Mouse (Mus musculus): ENCODE results near the gene Epha6. TPM values are rescaled to one million over a fixed set of nuclear protein-coding genes. Genes with fewer than 3 reads are reported as not detected.

The Epha6 gene
- polyA plus RNA-seq, 1 experiment from 2014 or later: not detected

DNA sequence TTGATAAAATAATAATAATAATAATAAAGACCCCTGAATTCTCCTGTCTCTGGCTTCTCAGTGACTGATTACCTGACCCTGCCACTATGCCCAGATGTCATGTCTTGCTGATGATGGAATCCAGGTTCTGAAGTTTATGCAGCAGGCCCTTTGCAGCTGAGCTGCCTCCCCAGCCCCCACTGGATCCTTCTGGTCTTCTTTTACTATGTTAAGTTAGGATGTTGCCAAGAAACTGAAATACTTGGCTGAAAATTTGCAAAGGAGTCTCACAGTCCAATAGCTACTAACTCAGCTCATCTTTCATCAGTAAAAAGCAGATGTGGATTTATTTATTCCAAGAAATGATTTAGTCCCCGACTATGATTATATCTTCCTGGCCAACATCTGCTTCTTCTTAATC, 861.7 kb downstream of the Epha6 start:
- Histone ChIP-seq H3K27me3 (ENCODE audit: insufficient read depth, low read length) (no peaks in the 10 kb centered on the region), H3K36me3 (replicated peaks; ENCODE audit: insufficient read depth, low read length) (no peaks in the 10 kb centered on the region), H3K4me1 (ENCODE audit: insufficient read depth) (no peaks in the 10 kb centered on the region), H3K9ac (replicated peaks) (no peak overlapping the region), H3K4me3 (ENCODE audit: low read depth, low read length) (no peak overlapping the region), H3K27ac (ENCODE audit: low read depth) (no peak overlapping the region), H3K4me2 (ENCODE audit: low read depth, low read length) (no peak overlapping the region), H3K9me3 (ENCODE audit: low read length) (no peaks in the 10 kb centered on the region)
- ATAC-seq (no peak), DNase-seq (no peak)
- 59% methylated on average over 1 of the region's 1 CpGs for WGBS (ENCODE audit: insufficient replicate concordance)
- no peak for TF ChIP-seq EP300 (IDR thresholded peaks at IDR 0.05; ENCODE audit: low read depth)
- no peak for TF ChIP-seq CTCF (IDR thresholded peaks at IDR 0.05; ENCODE audit: low read depth)

DNA sequence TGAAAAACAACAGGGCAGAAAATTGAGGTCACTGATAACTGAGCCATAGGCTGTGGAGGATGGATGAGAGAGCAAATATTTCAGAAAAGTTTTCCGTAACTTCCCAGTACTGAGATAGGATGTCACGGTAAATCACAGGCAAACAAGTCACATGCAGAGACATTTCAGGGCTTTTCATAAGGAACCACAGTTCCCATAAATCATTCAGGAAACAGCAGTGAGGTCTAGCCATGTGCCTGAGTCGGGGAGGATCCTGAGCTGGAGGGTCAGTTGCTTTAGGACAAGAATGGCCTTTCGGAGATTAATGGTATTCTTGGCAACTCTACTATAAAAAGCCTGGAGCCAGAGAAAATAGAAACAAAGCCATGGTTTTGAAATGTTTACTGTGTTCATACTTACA, 889.8 kb downstream of the Epha6 start:
- no peak for DNase-seq
- H3K9me3 ChIP-seq (ENCODE audit: low read length): no peaks in the 10 kb centered on the region
- no peak overlapping the region for H3K27ac ChIP-seq (ENCODE audit: low read depth)
- H3K4me3 ChIP-seq (ENCODE audit: low read depth, low read length): no peak overlapping the region
- no peaks in the 10 kb centered on the region for H3K36me3 ChIP-seq (replicated peaks; ENCODE audit: insufficient read depth, low read length)
- H3K27me3 ChIP-seq (ENCODE audit: insufficient read depth, low read length): no peaks in the 10 kb centered on the region
- no peak overlapping the region for H3K4me2 ChIP-seq (ENCODE audit: low read depth, low read length)
- 76% methylated on average over 4 of the region's 4 CpGs for WGBS (ENCODE audit: insufficient replicate concordance)
- TF ChIP-seq CTCF (IDR thresholded peaks at IDR 0.05; ENCODE audit: low read depth): no peak
- TF ChIP-seq EP300 (IDR thresholded peaks at IDR 0.05; ENCODE audit: low read depth): no peak
- no peak for ATAC-seq
- H3K9ac ChIP-seq (replicated peaks): no peak overlapping the region
- no peaks in the 10 kb centered on the region for H3K4me1 ChIP-seq (ENCODE audit: insufficient read depth)

DNA sequence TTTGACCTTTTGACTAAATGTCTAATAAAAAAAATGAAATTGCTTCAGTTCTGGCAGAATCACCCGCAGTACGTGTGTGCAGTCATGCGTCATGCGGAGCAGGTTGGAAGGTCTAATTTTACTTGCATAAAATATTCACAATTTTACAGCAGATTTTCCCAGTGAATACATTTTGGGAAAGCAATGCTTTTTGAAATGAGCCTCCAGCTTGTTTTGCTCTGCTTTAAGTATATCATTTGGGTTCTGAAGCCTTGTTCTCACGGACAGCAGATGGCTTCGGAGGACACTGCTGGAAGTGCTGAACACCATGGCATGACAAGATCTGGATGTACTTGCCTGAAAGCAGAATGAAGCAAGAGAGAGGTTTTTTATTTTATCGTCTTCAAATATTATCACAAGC, 912.1 kb downstream of the Epha6 start:
- Histone ChIP-seq H3K36me3 (replicated peaks; ENCODE audit: insufficient read depth, low read length) (no peaks in the 10 kb centered on the region), H3K4me3 (ENCODE audit: low read depth, low read length) (no peak overlapping the region), H3K4me1 (ENCODE audit: insufficient read depth) (no peaks in the 10 kb centered on the region), H3K27me3 (ENCODE audit: insufficient read depth, low read length) (no peaks in the 10 kb centered on the region), H3K9me3 (ENCODE audit: low read length) (no peaks in the 10 kb centered on the region), H3K27ac (ENCODE audit: low read depth) (no peak overlapping the region), H3K9ac (replicated peaks) (no peak overlapping the region), H3K4me2 (ENCODE audit: low read depth, low read length) (no peak overlapping the region)
- no peak for TF ChIP-seq EP300 (IDR thresholded peaks at IDR 0.05; ENCODE audit: low read depth)
- no peak for TF ChIP-seq CTCF (IDR thresholded peaks at IDR 0.05; ENCODE audit: low read depth)
- no peak for DNase-seq
- no peak for ATAC-seq
- 85% methylated on average over 7 of the region's 7 CpGs for WGBS (ENCODE audit: insufficient replicate concordance)

DNA sequence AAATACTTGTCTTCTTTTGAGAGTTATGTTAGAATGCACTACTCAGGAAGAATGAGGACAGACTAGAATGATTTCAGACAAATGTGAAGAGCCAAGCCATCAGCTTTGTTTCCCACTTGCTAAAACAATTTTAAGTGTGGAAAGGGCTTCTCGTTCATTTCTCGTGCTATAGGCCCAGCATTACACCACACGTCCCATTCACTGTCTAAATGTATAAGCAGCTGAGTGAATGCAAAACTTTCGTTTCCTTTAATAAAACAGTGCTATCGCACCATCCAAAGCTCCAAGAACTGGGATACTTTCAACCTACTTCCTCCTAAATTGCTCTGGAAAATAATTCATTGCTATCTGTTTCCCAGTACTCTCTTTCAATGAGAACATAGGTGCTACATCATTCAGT, 916.2 kb downstream of the Epha6 start:
- H3K36me3 ChIP-seq (replicated peaks; ENCODE audit: insufficient read depth, low read length): no peaks in the 10 kb centered on the region
- no peak for TF ChIP-seq CTCF (IDR thresholded peaks at IDR 0.05; ENCODE audit: low read depth)
- no peak for ATAC-seq
- no peak overlapping the region for H3K4me3 ChIP-seq (ENCODE audit: low read depth, low read length)
- no peaks in the 10 kb centered on the region for H3K9me3 ChIP-seq (ENCODE audit: low read length)
- no peak overlapping the region for H3K4me2 ChIP-seq (ENCODE audit: low read depth, low read length)
- H3K9ac ChIP-seq (replicated peaks): no peak overlapping the region
- no peak for DNase-seq
- WGBS (ENCODE audit: insufficient replicate concordance): 76% methylated on average over 5 of the region's 5 CpGs
- no peaks in the 10 kb centered on the region for H3K4me1 ChIP-seq (ENCODE audit: insufficient read depth)
- no peaks in the 10 kb centered on the region for H3K27me3 ChIP-seq (ENCODE audit: insufficient read depth, low read length)
- no peak overlapping the region for H3K27ac ChIP-seq (ENCODE audit: low read depth)

DNA sequence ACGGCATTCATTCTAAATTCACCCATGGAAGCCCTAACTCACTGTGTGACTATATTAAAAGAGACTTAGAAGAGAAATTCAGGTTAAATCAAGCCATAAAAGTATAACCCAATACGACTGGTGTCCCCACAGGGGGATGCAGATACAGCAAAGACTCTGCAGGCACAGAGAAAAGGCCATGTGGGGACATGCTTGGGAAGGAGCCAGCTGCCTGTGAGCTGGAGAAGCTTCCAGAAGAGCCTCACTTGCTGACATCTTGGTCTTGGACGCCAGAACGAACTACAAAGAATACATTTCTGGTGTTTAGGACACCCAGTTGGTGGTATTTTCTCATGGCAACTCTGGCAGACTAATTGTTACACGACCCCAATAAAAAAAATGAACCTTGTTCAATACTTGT, 920.2 kb downstream of the Epha6 start:
- TF ChIP-seq EP300 (IDR thresholded peaks at IDR 0.05; ENCODE audit: low read depth) (no peak), CTCF (IDR thresholded peaks at IDR 0.05; ENCODE audit: low read depth) (no peak)
- no peak for DNase-seq
- Histone ChIP-seq H3K4me1 (ENCODE audit: insufficient read depth) (no peaks in the 10 kb centered on the region), H3K27me3 (ENCODE audit: insufficient read depth, low read length) (no peaks in the 10 kb centered on the region), H3K9ac (replicated peaks) (no peak overlapping the region), H3K9me3 (ENCODE audit: low read length) (no peaks in the 10 kb centered on the region), H3K27ac (ENCODE audit: low read depth) (no peak overlapping the region), H3K4me3 (ENCODE audit: low read depth, low read length) (no peak overlapping the region), H3K4me2 (ENCODE audit: low read depth, low read length) (no peak overlapping the region), H3K36me3 (replicated peaks; ENCODE audit: insufficient read depth, low read length) (no peaks in the 10 kb centered on the region)
- WGBS (ENCODE audit: insufficient replicate concordance): 51% methylated on average over 5 of the region's 5 CpGs
- ATAC-seq: no peak

DNA sequence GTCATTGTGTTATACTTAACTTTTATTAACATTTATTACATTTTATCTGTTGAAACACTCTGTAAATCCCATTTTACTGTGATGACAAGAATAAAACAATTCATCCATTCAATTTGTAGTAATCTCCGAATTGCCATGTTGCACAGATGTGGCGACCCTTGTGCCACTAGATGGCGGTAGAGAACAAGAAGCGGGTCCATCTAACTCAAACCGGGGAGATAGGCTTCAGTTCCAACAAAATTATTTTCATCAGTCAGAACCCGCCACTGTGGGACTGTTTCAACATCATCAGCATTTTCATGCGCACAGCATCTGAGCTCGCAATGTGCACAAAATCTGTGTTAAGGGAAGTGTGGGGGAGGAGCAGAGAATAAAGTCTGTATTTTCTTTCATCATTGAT, 921.9 kb downstream of the Epha6 start:
- Histone ChIP-seq H3K4me3 (ENCODE audit: low read depth, low read length) (no peak overlapping the region), H3K36me3 (replicated peaks; ENCODE audit: insufficient read depth, low read length) (no peaks in the 10 kb centered on the region), H3K4me2 (ENCODE audit: low read depth, low read length) (no peak overlapping the region), H3K4me1 (ENCODE audit: insufficient read depth) (no peaks in the 10 kb centered on the region), H3K9ac (replicated peaks) (no peak overlapping the region), H3K27ac (ENCODE audit: low read depth) (no peak overlapping the region), H3K9me3 (ENCODE audit: low read length) (no peaks in the 10 kb centered on the region), H3K27me3 (ENCODE audit: insufficient read depth, low read length) (no peaks in the 10 kb centered on the region)
- TF ChIP-seq CTCF (IDR thresholded peaks at IDR 0.05; ENCODE audit: low read depth): peak; percentile 88
- TF ChIP-seq EP300 (IDR thresholded peaks at IDR 0.05; ENCODE audit: low read depth): no peak
- ATAC-seq (no peak), DNase-seq (peak; percentile 60)
- WGBS (ENCODE audit: insufficient replicate concordance): 7% methylated on average over 8 of the region's 8 CpGs

DNA sequence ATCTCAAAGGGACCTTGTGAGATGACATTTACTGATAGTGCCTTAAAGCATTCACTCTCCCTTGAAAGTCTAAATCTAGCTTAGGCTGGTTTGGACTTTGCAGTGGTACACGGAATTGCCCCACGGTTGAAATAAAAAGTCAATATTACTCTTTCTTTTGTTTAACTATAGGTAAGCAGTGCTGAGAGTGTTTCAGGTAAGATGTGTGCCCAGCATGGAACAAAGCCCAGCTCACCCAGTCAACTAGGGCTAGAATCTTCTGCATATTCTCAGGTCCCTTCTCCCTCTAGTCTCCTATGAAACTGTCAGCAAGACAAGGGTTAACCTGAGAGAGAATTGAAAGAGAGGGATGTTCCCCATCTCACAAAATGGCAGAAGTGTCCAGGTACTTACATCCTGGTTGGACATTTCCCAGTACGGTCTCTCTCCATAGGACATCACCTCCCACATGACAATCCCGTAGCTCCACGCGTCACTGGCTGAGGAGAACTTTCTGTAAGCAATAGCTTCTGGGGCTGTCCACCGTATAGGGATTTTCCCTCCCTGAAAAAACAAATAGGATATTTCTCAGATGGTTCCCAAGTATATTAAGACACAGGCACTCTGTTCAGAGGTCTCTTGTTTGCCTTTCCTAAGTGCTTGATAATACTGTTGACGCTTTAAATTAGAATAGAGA, 923.0 kb downstream of the Epha6 start:
- TF ChIP-seq EP300 (IDR thresholded peaks at IDR 0.05; ENCODE audit: low read depth) (no peak), CTCF (IDR thresholded peaks at IDR 0.05; ENCODE audit: low read depth) (no peak)
- no peak overlapping the region for H3K27ac ChIP-seq (ENCODE audit: low read depth)
- no peaks in the 10 kb centered on the region for H3K36me3 ChIP-seq (replicated peaks; ENCODE audit: insufficient read depth, low read length)
- DNase-seq (no peak), ATAC-seq (no peak)
- H3K9ac ChIP-seq (replicated peaks): no peak overlapping the region
- no peaks in the 10 kb centered on the region for H3K9me3 ChIP-seq (ENCODE audit: low read length)
- no peaks in the 10 kb centered on the region for H3K4me1 ChIP-seq (ENCODE audit: insufficient read depth)
- H3K4me3 ChIP-seq (ENCODE audit: low read depth, low read length): no peak overlapping the region
- H3K27me3 ChIP-seq (ENCODE audit: insufficient read depth, low read length): no peaks in the 10 kb centered on the region
- H3K4me2 ChIP-seq (ENCODE audit: low read depth, low read length): no peak overlapping the region
- 75% methylated on average over 8 of the region's 8 CpGs for WGBS (ENCODE audit: insufficient replicate concordance)
